Mouse (Mus musculus) heart, embryonic 10.5 days (tissue): ENCODE data around the gene Ifitm1. TPM values are rescaled to one million over a fixed set of nuclear protein-coding genes. Genes with fewer than 3 reads are reported as not detected.

ENCODE experiments used
- DNase-seq: peaks from one replicate; pipeline ENCODE4 v3.0.0-alpha.2; 2017; ENCODE audit warnings: low spot score
- H3K27ac ChIP-seq: fragments of 300-500 bp; sonication (generic); 2 replicates; pipeline ENCODE4 v1.5.1; 2016; ENCODE audit warnings: mild to moderate bottlenecking
- H3K27me3 ChIP-seq: fragments of 300-500 bp; sonication (generic); 2 replicates; pipeline ENCODE4 v1.6.1; 2016; ENCODE audit warnings: mild to moderate bottlenecking; ENCODE audit not compliant: poor library complexity, insufficient read depth, severe bottlenecking
- H3K36me3 ChIP-seq: fragments of 300-500 bp; sonication (generic); 2 replicates; pipeline ENCODE4 v1.6.1; 2016; ENCODE audit warnings: mild to moderate bottlenecking, moderate library complexity
- H3K4me1 ChIP-seq: fragments of 300-500 bp; sonication (generic); 2 replicates; pipeline ENCODE4 v1.6.1; 2016; ENCODE audit warnings: mild to moderate bottlenecking
- H3K4me3 ChIP-seq: fragments of 300-500 bp; sonication (generic); 2 replicates; pipeline ENCODE4 v1.5.1; 2016; ENCODE audit warnings: mild to moderate bottlenecking, moderate library complexity
- H3K9me3 ChIP-seq: fragments of 300-500 bp; sonication (generic); 2 replicates; pipeline ENCODE4 v1.6.1; 2016; ENCODE audit warnings: mild to moderate bottlenecking, moderate library complexity
- WGBS: fragments of 180-500 bp; shearing (Covaris S2); methylation state at CpG from one replicate; pipeline ENCODE4 v1.1.7; 2016; 5-methylcytosine and 5-hydroxymethylcytosine counted together
- polyA plus RNA-seq: library from polyadenylated mRNA; unstranded; fragments of >200 nt; fragmentation: Nextera tagmentation; extraction: Ambion mirVana; gene quantifications from 2 replicates; pipeline ENCODE4 v1.2.1, GENCODE M21; 2016

The Ifitm1 gene
- polyA plus RNA-seq, 1 experiment from 2014 or later = 12.5 TPM

DNA sequence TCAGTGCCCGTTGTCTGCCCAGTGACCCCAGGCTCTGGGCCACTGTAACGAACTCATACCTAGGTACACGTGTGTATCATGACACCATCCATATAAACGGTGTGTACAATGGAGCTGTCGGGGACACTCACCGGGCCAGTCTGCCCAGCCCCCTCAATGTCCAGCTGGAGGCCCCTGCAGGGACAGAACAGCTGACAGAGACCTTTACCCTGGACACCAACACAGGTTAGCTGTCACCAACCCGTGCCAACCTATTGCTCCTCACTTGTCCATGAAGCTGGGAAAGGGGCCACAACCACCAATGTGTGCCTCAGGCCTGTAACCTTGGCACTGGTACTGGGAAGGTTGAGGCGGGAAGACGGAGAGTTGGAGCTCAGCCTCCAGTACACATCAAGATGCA, 24.7 kb upstream of the Ifitm1 start:
- no peak for DNase-seq
- 73% methylated on average over 9 of the region's 9 CpGs for WGBS

DNA sequence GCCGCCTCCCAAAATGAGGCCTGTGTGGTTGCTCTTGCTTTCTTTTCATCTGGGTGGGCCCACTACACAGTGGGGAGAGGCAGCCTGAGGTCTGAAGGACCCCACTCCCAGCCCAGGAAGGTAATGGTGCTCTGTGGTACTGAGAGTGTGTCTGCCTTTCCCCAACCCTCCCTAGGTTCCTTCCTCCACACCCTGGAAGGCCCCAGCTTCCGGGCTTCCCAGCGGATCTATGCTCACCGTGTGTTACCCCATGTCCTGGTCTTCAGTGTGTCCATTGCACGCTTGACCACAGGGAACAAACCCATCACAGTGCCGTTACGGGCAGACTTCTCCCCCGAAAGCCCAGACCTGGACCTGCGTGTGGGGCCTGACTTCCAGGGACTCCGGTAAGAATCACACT, 24.2 kb upstream of the Ifitm1 start:
- H3K27ac ChIP-seq = peak overlapping the region; percentile 3; the same call in 1 of the 2 replicates
- peaks cover 10% of the 10 kb centered on the region; the same call in 1 of the 2 replicates for H3K27me3 ChIP-seq
- 89% methylated on average over 10 of the region's 10 CpGs for WGBS
- H3K4me1 ChIP-seq = peaks cover 42% of the 10 kb centered on the region
- no peaks in the 10 kb centered on the region for H3K9me3 ChIP-seq
- peaks cover 30% of the 10 kb centered on the region for H3K36me3 ChIP-seq
- DNase-seq = no peak
- H3K4me3 ChIP-seq = no peak overlapping the region

More for the DNA sequence above, 24.7 kb upstream of the Ifitm1 start:
- Histone ChIP-seq H3K36me3 (peaks cover 25% of the 10 kb centered on the region), H3K27ac (peak overlapping the region; percentile 94), H3K4me1 (peaks cover 37% of the 10 kb centered on the region), H3K4me3 (peak overlapping the region; percentile 71), H3K9me3 (no peaks in the 10 kb centered on the region), H3K27me3 (peaks cover 10% of the 10 kb centered on the region; the same call in 1 of the 2 replicates)

DNA sequence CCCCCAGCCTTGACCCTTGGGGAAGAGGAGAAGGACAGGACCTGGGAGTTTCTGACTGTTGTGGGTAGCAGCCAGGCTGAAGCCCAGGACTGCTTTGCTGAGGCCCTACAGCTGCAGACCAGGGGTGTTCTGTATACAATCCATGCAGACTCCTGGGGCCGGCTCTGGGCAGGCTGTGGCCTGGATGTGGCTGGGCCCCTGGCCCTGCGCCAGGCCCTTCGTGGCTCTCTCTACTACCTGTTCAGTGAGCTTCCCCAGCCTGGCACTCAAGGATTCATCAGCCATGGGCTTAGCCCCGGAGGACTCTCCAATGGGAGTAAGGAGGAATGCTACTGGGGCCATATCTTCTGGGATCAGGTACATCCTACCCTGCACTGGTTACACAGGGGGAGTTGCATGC, 23.7 kb upstream of the Ifitm1 start:
- Histone ChIP-seq H3K27ac (0 out of 2 replicates have a peak overlapping the region, but pooled peaks have one; percentile 3), H3K36me3 (peaks cover 36% of the 10 kb centered on the region), H3K4me3 (no peak overlapping the region), H3K27me3 (peaks cover 10% of the 10 kb centered on the region; the same call in 1 of the 2 replicates), H3K4me1 (peaks cover 47% of the 10 kb centered on the region), H3K9me3 (no peaks in the 10 kb centered on the region)
- DNase-seq = no peak
- 84% methylated on average over 4 of the region's 4 CpGs for WGBS

DNA sequence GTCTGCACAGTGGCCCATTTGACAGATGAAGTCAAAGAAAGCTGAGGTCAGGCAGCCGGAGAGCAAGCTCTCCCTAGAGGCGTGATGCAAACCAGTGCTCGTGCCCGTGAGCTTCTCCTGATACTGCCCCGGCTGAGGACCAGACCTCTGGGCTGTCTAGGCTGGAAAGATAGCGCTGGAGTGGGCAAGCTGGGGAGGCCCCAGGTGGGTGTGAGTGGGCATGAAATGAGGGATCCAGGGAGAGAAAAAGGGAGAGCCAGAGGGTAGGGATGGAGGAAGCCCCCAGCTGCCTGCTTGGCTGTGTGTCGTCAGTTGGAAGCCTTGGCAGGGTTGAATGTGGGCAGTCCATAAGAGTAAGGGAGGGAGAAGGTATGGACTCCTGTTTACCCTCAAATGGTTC, 22.8 kb upstream of the Ifitm1 start:
- 78% methylated on average over 7 of the region's 7 CpGs for WGBS

DNA sequence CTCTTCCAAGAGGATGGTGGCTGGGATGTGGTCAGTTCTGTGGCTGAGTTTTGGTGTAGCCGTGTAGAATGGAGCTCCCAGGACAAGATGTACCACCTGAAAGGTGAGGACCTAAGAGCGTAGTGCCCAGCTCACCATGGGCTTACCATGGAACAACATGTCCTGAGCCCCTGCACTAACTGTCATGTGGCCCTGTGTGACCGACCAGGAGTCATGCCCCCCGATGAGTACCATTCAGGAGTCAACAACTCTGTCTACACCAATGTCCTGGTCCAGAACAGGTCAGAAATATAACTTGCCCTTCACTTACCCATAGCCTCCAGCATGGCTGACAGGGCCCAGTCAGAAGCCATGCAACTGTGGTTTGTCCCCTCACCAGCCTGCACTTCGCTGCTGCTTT, 21.8 kb upstream of the Ifitm1 start:
- H3K9me3 ChIP-seq = no peaks in the 10 kb centered on the region
- H3K27me3 ChIP-seq = peaks cover 10% of the 10 kb centered on the region; the same call in 1 of the 2 replicates
- H3K4me1 ChIP-seq = peaks cover 42% of the 10 kb centered on the region
- no peak overlapping the region for H3K27ac ChIP-seq
- no peak overlapping the region for H3K4me3 ChIP-seq
- 86% methylated on average over 5 of the region's 5 CpGs for WGBS
- H3K36me3 ChIP-seq = peaks cover 50% of the 10 kb centered on the region
- no peak for DNase-seq

More for the DNA sequence above, 22.8 kb upstream of the Ifitm1 start:
- DNase-seq = no peak
- H3K27ac ChIP-seq = no peak overlapping the region
- peaks cover 49% of the 10 kb centered on the region for H3K4me1 ChIP-seq
- peaks cover 44% of the 10 kb centered on the region for H3K36me3 ChIP-seq
- no peaks in the 10 kb centered on the region for H3K9me3 ChIP-seq
- H3K4me3 ChIP-seq = no peak overlapping the region
- peaks cover 10% of the 10 kb centered on the region; the same call in 1 of the 2 replicates for H3K27me3 ChIP-seq

DNA sequence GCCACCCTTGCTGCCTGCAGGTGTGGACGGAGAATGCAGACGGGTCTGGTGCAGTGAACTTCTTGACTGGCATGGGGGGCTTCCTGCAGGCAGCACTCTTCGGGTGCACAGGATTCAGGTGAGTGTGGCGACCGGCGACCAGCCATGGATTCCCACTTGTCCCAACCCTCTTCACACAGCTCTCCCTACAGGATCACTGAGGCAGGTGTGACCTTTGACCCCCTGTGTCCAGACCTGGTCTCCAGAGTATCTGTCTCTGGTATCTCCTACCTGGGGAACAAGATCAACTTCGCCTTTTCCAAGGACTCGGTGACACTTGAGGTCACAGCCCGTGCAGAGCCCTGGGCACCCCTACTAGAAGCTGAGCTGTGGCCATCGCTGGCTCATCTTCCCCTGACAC, 20.7 kb upstream of the Ifitm1 start:
- Histone ChIP-seq H3K9me3 (no peaks in the 10 kb centered on the region), H3K4me1 (peaks cover 46% of the 10 kb centered on the region), H3K27ac (peak overlapping the region; percentile 62), H3K36me3 (peaks cover 50% of the 10 kb centered on the region), H3K27me3 (peaks cover 10% of the 10 kb centered on the region; the same call in 1 of the 2 replicates), H3K4me3 (no peak overlapping the region)
- 79% methylated on average over 10 of the region's 10 CpGs for WGBS
- no peak for DNase-seq

DNA sequence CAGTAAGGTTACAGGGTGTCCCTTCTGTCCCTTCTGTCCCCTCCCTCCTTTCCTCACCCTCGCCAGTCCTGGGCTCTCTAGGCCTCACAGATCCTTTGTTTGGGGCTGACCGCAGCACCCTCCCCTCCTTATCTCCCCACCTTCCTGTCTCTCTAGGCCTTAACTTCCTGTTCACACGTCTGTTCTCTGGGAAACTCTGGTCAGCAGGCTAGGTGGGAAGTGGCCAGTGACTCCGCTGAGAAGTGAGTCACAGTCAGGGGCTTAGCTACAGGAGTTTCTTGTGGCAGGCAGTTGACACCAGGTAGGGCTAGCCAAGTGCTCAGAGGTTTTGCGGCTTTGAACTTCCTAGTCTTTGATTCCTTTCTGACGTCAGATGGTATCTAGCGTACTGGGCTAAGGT, 20.0 kb upstream of the Ifitm1 start:
- 25% methylated on average over 7 of the region's 7 CpGs for WGBS
- no peak for DNase-seq
- peak overlapping the region; percentile 62 for H3K27ac ChIP-seq

DNA sequence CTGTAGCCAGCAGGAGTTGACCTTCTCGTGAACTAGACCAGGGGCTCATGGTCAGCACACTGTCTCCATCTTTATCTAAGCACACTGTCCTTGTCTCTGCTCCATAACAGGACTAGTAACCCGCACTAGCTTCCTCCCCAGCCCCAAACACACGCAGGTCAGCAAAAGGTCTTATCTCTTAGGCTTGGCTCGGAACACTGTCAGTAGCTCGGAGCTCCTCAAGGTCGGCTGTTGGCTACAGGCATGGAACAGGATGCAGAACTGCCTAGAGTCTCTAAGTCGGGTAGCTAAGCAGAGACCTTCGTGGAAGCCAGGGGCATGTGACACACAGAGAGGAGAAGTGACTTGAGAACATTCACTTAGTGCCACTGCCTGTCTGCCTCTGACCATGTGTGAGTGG, 18.9 kb upstream of the Ifitm1 start:
- Histone ChIP-seq H3K4me1 (peaks cover 40% of the 10 kb centered on the region), H3K27ac (0 out of 2 replicates have a peak overlapping the region, but pooled peaks have one; percentile 48), H3K27me3 (peaks cover 6% of the 10 kb centered on the region; the same call in 1 of the 2 replicates), H3K9me3 (no peaks in the 10 kb centered on the region), H3K36me3 (peaks cover 55% of the 10 kb centered on the region), H3K4me3 (no peak overlapping the region)
- 44% methylated on average over 8 of the region's 8 CpGs for WGBS
- no peak for DNase-seq

More for the DNA sequence above, 20.0 kb upstream of the Ifitm1 start:
- Histone ChIP-seq H3K36me3 (peaks cover 50% of the 10 kb centered on the region), H3K4me3 (no peak overlapping the region), H3K4me1 (peaks cover 43% of the 10 kb centered on the region), H3K27me3 (peaks cover 10% of the 10 kb centered on the region; the same call in 1 of the 2 replicates), H3K9me3 (no peaks in the 10 kb centered on the region)

DNA sequence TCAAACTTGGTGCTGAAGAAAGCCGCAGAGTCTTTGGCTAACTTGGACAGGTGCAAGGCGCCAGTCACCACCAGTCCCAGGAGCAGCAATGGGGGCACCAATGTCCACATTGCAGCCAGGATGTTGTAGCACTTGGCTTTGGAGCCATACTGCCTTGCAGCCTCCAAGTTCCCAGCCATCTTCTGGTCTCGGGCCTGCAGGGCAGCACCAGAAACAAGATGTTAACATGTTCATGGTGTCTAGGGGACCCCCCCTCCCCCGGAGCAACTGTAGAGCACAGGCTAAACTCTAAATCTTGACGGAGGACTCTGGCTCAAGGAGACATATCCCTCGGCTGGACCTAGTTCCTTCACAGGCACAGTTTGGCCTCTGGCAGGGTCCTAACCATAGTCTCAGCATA, 17.8 kb upstream of the Ifitm1 start:
- no peak overlapping the region for H3K27ac ChIP-seq
- no peaks in the 10 kb centered on the region for H3K9me3 ChIP-seq
- DNase-seq = peak; percentile 70
- peaks cover 50% of the 10 kb centered on the region for H3K4me1 ChIP-seq
- H3K27me3 ChIP-seq = 0 out of 2 replicates have a peak, but pooled peaks cover 1% of the 10 kb centered on the region
- WGBS = 82% methylated on average over 6 of the region's 6 CpGs
- peaks cover 56% of the 10 kb centered on the region for H3K36me3 ChIP-seq
- no peak overlapping the region for H3K4me3 ChIP-seq

DNA sequence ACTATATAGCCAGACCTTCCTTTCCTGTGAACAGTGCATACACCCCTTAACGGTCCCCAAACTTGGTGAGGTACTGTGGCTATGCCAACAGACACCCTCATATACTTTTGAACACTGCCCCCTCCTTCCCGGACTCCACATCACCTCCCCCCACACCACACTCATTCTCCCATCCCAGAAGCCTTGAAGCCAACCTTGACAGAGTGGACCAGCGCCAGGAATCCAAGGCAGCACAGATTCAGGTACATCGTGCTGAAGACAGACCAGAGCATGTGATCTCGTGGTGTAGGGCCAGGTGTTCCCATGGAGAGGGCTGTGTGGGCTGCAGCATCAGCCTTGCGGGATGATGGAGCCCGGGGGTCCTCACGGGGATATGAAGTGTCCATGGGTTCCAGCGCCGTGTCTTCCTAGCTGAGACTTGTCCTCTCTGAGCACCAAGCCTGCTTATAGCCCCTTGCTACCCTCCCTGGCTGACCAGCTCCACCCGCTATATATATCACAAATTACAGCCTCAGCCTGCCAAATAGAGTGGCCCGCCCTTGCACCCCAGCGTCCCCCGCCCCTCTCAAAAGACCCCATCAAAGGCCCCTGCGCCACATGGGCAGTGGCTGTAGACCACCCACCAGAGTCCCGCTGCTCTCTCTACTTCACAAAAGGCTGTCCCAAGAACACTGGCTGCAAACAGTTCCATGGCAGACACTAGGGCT, 17.0 kb upstream of the Ifitm1 start, which contains the start of gene Ifitm5:
TSS of gene Ifitm5 (minus strand) at position 468 of the 707 bp plus-strand sequence.
- peaks cover 51% of the 10 kb centered on the region for H3K36me3 ChIP-seq
- 85% methylated on average over 16 of the region's 16 CpGs for WGBS

DNA sequence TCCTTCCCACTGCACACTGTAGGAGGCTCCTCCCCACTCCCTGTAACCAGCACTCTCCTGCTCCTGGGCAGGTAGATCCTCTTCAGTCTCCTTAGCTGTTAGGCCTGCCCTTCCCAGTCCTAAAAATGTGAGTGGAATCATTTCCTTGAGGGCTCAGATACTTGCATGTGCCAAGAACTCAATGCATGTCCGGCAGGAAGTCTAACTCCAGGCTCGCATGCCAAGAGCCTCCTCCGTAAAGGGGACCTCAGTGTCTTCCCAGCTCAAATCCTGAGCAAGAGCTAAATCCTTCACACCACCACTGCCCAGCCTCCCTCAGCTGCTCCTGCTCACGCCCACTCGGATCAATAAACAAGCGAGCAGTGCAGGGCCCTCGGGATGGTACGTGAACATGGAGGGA, 16.0 kb upstream of the Ifitm1 start:
- Histone ChIP-seq H3K27me3 (no peaks in the 10 kb centered on the region), H3K4me1 (peaks cover 65% of the 10 kb centered on the region), H3K36me3 (peaks cover 41% of the 10 kb centered on the region), H3K4me3 (no peak overlapping the region), H3K27ac (0 out of 2 replicates have a peak overlapping the region, but pooled peaks have one; percentile 13), H3K9me3 (no peaks in the 10 kb centered on the region)
- WGBS = 52% methylated on average over 8 of the region's 8 CpGs
- DNase-seq = no peak

More for the DNA sequence above, 17.0 kb upstream of the Ifitm1 start, which contains the start of gene Ifitm5:
- peaks cover 57% of the 10 kb centered on the region for H3K4me1 ChIP-seq
- H3K27me3 ChIP-seq = no peaks in the 10 kb centered on the region
- 0 out of 2 replicates have a peak within 1 kb of the TSS, but pooled peaks have one; percentile 13 for H3K27ac ChIP-seq
- DNase-seq = no peak
- H3K9me3 ChIP-seq = no peaks in the 10 kb centered on the region
- H3K4me3 ChIP-seq = no peak within 1 kb of the TSS

DNA sequence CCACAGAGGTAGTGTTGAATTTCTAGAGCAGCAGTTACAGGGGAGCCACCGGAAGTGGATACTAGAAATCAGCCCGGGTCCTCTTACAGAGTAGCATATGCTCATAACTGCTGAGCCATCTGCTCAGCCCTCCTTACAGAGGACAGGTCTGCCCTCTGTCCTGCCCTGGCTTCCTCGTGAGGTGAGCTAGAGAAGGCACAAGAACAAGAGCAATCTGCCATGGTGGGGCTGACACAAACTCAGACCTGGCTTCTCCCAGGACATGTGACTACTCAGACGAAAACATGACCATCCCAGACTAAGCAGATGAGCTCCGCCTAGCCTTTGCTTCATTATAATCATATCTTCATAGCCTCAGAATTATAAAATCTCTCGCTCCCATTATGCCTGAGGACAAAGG, 15.3 kb upstream of the Ifitm1 start:
- no peak overlapping the region for H3K4me3 ChIP-seq
- peaks cover 66% of the 10 kb centered on the region for H3K4me1 ChIP-seq
- DNase-seq = no peak
- peaks cover 35% of the 10 kb centered on the region for H3K36me3 ChIP-seq
- H3K27ac ChIP-seq = no peak overlapping the region
- no peaks in the 10 kb centered on the region for H3K27me3 ChIP-seq
- H3K9me3 ChIP-seq = no peaks in the 10 kb centered on the region
- 73% methylated on average over 6 of the region's 6 CpGs for WGBS

DNA sequence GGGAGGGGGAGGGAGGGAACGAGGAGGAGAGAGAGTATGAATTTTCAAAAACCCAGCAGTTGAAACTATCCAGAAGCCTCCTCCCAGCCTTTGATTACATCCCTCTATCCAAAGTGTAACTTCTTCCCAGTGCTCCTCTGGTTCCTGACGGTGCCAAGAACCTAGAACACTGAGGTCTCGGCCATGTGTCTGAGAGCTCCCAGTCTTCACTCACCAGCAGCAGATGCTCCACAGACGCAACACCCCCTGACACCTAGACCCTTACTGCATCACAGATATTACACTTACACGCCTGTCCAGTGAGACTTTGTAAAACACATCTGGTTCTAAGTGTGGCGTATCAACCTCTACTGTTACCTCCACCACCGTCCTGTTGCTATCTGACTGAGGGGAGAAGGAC, 14.6 kb upstream of the Ifitm1 start:
- WGBS = 72% methylated on average over 7 of the region's 7 CpGs
- no peaks in the 10 kb centered on the region for H3K9me3 ChIP-seq
- H3K4me3 ChIP-seq = no peak overlapping the region
- no peak overlapping the region for H3K27ac ChIP-seq
- peaks cover 30% of the 10 kb centered on the region for H3K36me3 ChIP-seq
- no peaks in the 10 kb centered on the region for H3K27me3 ChIP-seq
- H3K4me1 ChIP-seq = peaks cover 61% of the 10 kb centered on the region
- DNase-seq = no peak
